Mouse (Mus musculus) mesoderm, embryonic 11.5 days (tissue): Measurements from ENCODE around the gene Oas2.
"Not testable (repeated sequence)": the region's sequence is repeated elsewhere in the genome, so short reads cannot be mapped to it uniquely, and the experiment has no call there.

Experiments
- DNase-seq: peaks from one replicate; pipeline ENCODE4 v3.0.0-alpha.2; 2012; ENCODE audit warnings: low read depth, low spot score

Oas2 gene

DNA sequence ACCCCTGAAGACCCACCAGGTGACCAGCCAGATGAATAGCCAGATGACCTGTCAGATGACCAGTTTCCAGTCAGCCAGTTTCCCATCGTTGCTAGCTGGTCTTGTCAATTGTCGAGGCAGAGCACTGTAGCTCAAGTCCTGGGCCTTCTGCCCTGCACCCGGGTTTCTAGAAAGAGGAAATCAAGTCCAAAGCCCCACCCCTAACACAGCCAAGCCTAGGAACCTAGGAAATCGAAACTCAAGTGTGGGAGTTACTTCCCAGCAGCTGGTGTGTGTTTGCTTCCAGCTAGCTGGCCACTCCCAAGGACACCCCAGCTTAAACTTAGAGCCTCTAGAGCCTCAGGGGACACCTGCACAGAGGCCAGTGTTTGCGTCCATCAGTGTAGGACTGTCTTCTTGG, at the start of gene Oas2:
Gene Oas2 (minus strand): TSS at position 166 of the 400 bp plus-strand sequence.
- no peak for DNase-seq

DNA sequence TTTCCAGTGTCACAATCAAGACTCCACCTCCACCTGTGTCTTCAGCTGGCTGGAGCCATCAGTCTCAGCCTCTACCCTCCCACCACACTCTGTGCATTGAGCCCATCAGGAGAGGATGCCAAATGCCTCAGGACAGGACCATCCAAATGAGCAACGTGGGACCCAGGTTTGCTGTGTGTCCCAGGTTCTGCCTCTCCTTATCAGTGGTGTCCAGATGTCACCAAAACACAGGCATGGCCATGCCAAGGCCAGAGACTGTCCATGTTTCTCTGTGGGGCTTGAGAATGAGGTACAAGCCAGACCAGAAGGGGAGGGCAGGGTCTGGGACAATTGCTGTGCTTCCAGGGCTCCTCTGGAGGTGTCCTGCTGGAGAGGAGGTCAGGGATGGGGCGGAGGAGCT, 49.3 kb upstream of the Oas2 start:
- DNase-seq: not testable (repeated sequence)

DNA sequence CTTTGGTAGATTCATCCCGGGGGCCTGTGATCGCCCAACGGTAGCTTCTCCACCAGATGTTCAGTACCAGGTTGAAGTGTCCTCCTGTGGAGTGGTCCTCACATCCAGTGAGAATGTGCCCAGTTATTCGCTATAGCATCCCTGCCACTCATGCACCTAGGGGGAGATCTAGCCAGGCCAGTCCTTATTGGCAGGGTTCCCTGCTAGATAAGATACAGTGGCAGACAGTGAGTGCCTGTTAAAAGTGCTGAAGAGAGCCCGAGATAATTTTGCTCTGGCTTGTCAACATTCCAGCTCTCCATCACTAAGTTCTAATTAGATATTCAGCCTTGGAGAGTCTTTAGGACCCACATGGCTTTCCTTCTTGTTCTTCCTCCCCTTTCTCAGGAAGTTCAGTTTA, 48.5 kb upstream of the Oas2 start:
- not testable (repeated sequence) for DNase-seq

DNA sequence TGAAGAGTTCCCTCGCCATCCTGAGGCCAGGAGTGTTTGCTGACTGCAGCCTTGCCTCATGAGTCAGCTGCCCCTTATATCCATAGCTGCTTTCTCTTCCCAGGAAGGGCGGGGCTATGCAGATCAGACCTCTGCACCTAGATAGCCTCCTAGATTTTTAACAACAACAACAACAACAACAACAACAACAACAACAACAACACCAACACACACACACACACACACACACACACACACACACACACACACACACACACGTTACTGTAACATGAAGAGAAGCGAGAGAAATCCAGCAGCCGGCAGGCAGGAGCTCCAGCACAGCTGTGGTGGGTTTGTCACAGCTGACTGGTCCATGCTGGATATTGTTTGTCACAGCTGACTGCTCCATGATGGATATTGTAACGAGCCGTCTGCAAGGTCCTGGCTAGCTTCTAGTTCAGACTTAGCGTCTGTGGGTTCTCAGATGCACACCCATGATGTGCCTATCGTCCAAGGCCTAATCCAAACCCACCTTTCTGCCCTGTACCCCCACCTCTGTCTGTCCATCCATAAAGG, 45.9 kb upstream of the Oas2 start, which contains the start of gene Oas1e:
Gene Oas1e (minus strand): TSS at position 51 of the 555 bp plus-strand sequence.
- peak; percentile 6 for DNase-seq

DNA sequence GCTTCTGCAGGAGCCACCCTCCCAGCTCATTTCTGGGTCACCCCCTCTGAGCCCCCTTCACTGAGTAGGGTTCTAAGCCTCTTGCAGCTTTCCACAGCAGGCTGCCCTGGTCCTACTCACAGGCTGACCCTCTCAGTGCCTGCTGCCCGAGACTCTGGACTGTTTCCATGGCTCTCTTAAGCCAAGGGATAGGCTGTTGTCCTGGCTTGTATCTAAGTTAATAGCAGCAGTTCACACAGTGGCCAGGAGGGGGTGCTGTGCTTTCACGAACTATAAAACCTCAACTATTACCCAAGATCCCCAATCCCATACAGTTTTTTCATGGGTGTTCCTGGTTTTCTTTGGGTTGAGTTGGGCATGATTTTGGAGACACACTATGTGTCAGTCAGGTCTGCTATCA, 43.4 kb upstream of the Oas2 start:
- DNase-seq: peak; percentile 51

DNA sequence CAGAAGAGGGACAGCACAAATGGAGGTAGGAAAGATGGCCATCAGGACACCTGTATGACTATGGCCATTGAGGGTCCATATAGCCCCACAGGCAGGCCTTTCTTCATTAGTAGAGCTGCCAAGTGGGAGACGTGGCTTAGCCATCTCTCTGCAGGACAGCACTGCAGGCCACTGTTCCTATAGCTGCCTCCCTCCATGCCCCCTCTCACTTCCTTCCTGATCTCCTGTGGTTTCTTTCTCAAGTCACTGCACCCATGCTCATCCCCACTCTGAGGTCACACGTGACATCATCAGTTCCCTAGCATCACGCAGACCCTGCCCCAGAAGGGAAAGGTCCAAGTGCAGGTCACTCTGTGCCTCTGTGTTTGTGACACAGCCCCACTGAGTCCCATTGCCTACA, 37.4 kb upstream of the Oas2 start:
- DNase-seq: no peak

DNA sequence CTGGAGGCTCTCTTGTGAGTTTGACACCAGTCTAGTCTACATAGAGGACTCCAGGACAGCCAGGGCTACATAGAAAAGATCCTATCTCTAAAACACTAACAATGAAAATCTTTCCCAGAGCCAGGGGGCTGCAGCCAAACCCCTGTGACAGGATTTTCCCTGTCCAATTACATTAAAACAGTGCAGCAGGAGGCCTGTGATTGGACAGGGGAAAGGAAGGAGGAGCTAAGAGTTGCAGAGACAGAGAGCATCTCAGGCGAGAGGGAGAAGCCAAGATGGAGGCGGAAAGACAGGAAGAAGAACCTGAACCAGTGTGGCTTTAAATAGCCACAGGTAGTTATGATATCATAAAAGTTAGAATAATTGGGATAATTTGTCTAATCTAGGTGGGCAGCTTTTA, 32.8 kb upstream of the Oas2 start:
- no peak for DNase-seq

DNA sequence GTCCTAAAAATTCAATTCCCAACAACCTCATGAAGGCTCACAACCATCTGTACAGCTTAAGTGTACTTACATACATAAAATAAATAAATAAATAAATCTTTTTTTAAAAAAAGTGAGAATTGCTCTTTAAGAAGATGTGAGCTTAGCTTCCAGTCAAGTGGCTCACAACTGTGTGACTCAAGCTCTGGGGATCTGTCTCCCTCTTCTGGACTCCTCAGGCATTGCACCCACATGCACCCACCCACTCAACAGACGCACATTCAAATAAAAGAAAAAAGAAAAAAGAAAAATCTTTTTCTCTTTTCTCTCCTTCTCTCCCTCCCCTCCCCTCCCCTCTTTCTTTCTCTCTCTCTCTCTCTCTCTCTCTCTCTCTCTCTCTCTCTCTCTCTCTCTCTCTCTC, 32.0 kb upstream of the Oas2 start:
- no peak for DNase-seq

DNA sequence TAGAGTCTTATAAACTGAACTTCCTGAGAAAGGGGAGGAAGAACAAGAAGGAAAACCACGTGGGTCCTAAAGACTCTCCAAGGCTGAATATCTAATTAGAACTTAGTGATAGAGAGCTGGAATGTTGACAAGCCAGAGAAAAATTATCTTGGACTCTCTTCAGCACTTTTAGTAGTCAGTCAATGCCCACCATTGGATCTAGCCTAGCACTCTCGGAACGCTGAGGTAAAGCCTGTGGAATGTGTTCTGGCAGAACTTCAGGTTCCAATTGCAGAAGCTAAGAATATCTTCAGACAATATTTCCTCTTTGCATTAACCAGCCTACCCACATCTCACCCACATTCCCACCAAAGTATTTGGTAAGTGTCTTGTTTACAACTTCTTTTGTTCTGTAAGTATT, 30.3 kb upstream of the Oas2 start:
- DNase-seq: no peak

DNA sequence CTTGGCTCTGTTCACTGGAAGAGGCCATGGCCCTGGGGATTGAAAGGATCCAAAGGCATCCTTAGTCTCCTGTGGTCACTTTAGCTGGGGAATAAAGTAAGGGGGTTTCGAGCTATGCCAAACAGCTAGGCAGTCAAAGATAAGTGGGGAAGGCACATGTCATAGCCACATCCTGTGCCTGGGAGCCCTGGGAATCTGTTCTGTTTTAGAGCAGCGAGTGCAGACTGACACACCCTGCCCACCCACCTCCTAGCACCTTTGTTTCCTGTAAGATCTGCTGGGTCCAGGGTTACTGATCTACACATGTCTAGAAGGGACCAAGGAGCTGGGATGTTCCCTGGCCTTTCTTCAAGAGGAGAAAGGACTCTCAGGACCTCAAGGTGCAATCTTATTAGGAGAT, 29.3 kb upstream of the Oas2 start:
- DNase-seq: no peak

DNA sequence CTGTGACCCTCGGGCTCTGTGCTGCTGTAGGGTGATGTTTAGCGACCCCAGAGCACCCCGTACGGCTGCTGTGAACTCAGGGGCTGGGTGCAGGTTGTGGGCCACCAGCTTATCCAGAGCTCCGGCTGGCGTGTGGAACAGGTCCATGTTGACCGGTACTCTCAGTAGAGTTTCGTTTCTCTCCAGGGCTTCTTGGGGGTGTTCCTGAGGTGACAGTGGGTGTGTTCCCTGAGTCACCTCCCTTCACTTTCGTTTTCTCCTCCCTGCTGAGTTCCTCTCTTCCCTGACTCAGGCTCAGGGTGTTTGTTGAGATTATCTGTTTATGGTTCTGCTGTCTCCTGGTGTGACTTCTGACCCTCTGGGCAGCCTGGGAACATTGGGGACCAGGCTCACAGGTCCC, 27.8 kb upstream of the Oas2 start, which contains the start of gene Oas3:
Gene Oas3 (minus strand): TSS at position 184 of the 400 bp plus-strand sequence.
- no peak for DNase-seq

DNA sequence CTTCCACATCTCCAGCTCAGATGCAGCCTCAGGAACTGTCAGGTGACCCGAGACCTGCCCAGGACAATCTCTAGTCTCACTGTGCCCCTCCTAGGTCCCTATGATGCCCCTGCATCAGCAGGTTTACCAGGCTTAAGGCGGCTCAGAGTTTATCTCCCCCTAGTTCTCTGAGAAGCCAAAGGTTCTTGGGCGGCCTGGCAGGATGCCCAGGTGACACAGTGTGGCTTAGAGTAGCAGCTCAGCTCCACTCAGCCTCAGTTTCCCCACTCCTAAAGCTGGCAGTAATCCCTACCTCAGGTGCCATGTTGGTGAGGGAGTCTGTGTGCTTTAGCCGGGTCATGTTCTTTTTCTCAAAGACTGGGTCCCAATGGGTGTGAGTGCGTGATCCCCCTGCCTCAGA, 27.1 kb upstream of the Oas2 start:
- no peak for DNase-seq

DNA sequence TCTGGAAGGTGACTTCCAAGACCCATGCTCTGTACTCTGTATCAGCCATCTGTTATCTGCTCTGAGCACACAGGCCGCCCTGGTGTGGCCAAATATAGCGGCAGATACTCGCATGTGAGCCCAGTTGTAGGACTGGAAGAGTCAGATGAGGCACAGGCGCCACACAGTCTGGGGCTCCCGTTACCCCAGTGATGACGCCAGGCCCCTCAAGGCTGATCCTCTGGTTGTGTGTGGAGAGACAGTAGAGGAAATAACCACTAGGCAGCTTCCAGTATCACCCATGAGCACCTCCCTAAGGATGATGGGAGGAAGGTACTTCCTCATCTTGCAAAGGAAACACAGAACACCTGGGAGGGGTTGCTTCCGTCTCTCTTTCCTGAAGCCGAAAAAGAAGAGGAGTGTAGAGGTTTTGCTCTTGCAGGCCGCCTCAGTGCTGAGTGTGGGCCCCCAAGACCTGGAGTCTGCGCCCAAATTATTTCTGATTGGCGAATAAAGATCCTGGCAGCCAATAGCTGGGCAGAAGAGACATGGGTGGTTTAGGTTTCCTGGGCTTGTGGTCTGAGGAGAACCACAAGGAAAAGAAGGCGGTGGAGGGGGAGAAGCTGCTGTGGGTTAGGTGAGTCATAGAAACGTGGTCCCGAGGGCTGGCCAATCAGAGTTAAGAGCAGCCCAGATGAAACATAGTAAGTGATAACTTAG, 25.8 kb upstream of the Oas2 start:
- no peak for DNase-seq

DNA sequence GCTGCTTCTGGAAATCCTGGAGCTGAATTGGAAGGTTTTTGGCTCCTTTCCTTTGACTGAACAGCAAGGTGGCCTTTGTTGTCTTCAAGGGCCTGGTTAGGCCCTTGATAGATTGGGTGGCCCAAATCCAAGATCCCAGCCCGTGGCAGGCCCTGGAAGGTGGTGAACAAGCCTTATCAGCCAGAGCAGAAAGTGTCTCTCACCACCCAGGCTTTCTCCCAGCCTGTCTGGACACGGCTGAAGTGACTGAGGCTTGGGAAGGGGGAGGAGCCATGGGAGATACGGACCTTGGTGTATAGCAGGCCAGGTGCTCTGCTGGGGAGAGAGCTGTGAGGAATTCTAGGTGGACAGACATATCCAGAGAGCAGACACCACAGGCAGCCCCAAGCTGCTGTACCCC, 19.7 kb upstream of the Oas2 start:
- no peak for DNase-seq

DNA sequence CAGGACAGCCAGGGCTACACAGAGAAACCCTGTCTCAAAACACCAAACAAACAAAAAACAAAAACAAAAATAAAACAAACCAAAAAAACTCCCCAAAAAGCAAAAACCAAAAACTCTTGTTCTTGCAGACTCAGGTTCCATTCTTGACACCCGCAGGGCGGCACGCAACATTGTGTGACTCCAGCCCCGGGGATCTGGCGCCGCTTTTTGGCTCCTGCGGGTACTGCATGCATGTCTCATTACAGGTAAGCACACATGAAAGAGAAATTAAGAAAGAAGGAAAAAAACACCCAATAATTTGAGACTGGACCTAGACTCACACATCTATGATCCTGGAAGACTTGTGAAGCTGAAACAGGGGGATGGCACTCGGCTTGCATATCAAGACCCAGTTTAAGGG, 15.4 kb upstream of the Oas2 start:
- DNase-seq: no peak

DNA sequence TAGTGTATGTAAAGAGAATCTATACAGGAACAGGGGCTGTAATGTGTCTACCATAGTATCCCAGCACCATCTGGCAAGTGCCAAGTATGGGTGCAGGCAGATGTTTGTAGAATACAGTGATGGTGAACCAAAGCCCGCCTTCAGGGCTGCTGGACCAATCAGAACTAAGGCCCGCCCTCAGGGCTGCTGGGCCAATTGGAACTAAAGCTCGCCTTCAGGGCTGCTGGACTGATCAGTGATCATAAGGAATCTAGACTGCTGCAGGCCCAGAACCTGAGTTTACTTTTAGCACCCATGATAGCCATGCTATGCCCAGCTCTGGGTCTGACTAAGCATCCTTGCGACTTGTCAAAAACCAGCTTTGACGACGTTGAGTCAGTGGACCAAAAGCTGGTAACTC, 12.2 kb upstream of the Oas2 start:
- DNase-seq: peak; percentile 36

DNA sequence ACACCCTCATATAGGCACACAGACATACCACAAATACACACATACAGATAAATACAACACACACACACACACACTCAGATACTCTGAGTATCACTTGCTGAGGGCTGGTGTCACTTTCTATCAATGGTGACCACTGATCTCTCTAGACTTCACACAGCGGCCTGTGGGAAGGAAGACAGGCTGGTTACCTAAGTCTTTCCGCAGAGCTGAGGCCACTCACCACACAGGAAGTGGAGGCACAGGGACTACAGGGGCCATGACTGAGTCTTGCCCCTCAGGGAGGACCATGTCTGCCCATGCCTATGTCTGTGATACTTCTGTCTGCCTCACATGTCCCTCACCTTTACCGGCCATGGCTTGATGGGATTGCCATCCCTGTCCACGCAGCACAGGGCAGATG, 4.6 kb upstream of the Oas2 start:
- DNase-seq: no peak

DNA sequence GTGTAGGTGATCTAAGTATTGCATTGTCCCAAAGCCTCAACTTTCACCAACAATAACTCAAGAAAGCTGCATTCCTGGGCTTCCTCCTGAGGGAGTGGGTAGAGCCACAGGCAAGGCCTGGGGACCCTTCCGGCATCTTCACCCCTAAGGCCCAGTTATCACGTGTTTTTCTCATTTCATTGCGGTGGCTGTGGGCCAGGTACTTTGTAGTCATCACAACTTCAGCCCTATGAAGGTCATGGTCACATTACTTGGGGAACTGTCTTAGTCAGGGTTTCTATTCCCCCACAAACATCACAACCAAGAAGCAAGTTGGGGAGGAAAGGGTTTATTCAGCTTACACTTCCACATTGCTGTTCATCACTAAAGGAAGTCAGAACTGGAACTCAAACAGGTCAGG, 3.1 kb upstream of the Oas2 start:
- no peak for DNase-seq

DNA sequence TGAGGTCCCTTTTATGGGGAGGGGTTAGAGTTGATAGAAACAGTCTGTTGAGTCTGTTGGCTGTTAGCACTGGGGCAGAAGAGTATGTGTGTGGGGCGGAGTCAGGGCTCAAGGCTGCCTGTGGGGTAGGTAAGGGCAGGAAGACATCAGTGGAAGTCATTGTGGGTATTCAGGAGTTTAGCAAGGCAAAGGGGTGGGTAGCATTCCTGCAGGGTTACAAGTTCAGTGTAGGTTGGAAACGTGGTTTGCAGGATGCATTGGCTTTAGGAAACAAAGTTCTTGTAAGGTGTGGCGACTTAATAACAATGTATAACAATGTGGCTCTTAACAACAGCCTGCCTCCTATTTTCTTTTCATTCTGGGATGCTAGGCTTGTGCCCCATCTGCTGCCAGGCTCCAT, 1.6 kb upstream of the Oas2 start:
- DNase-seq: no peak

DNA sequence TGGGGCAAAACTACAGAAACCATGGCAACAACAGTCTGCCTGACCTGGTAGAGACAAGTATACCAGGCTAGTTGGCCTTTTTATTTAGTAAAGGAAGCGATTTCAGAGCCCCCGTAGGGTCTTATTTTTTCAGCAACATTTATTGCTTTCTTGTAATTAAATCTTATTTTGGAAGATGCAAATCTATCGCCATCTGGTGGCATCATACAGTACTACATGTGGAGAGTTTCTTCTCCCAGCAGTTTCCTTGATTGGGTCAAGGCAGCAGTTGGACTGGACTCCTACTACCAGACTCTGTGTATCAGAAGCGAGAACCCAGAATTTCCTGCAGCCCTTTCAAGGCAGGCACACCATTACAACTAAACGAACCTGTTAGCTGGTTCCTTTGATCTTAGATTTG, 3.2 kb downstream of the Oas2 start:
- peak; percentile 64 for DNase-seq

DNA sequence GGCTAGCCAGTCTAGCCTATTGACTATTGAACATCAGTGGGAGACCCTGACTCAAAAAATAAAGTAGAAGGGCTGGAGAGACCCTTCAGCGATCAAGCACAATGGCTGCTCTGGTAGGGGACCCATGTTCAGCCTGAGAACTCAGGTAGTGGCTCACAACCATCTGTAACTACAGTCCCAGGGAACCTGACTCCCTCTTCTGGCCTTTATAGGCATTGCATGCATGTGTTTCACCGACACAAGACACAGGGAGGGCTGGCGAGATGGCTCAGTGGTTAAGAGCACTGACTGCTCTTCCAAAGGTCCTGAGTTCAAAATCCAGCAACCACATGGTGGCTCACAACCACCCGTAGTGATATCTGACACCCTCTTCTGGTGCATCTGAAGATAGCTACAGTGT, 7.5 kb downstream of the Oas2 start:
- peak; percentile 59 for DNase-seq

DNA sequence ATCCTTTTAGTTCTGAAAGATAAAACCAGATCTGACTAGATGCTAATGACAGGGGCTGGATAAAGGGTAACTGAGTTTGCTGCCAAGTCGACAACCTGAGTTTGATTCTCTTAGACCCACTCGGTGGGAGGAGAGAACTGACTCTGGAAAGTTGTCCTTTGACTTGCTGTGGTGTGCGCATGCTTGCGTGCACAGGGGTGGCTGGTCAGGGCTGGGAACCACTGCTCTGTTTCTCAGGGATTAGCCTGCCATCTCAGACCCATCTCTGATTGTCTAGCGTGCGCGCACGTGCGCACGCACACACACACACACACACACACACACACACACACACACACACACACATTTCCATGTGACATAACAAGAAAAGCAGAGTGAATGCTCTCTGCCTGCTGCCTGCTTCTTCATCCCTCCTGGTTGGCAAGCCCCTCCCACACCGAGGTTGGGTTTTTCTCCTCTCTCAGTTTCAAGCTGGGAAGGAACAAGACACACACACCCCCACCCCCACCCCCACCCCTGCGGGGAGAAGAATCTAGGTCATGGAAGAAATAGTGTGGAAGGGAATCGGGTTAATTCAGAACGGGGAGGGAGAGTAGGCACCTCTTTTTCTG, 15.2 kb downstream of the Oas2 start:
- no peak for DNase-seq

DNA sequence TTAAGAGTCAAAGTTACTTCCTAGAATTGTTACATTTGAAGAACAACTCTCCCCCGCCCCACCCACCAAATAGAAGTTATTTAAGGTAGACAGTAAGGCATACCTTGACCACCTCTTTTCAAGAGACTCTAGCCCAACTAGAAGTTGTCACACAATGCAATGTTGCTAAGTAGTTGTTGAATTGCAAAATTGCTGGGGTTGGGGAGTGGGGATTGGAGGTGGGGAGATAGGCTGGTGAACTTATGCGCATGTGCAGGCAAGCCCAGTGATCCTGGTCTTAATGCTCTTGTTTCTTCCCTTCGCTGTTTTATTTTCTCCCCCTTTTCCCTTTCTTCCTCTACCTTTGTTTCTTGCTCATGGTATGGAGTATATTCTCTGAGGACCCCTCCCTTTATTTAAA, 16.0 kb downstream of the Oas2 start:
- no peak for DNase-seq
